Mouse (Mus musculus): ENCODE results near the gene Zbtb2.

Zbtb2 gene

DNA sequence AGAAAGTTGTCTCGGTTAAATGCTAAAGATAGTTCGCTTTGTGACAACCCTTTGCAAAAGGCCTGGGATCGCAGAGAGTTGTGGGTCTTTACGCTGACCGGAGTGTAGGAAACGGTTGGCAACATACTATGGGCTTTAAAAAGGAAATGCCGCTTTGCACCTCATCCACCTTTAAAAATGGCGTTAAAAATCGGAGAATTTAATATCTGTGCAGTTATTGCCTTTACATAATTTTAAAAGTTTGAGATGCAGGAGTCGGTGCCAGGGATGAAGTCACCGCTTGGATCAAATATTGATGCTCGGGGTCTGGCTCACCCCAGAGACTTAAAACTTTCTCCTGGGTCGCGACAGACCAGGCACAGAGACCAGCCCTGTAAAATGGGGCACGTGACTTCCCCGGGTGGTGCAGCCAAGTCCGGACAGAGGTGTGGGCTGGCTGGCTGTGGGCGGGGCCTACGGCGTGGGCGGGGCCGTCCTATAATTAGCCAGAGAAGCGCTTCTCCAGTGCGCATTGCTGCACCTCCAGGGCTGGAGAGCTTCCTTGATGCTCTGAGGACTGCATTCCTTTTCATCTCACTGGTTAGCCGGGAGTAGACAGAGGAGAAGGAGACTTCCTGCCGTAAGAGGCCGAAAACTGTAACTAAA, 53.7 kb downstream of the Zbtb2 start:
- in situ Hi-C loops (cut with MboI) = loop anchor here (10.0 kb wide), 1 partner anchor 339 kb away; no protein-coding TSS in a partner anchor

GRCm38 (mm10) chr10:4333319-4333718, 54.6 kb downstream of the Zbtb2 start:
- in situ Hi-C loops (cut with MboI) = loop anchor here (10.0 kb wide), 1 partner anchor 339 kb away; no protein-coding TSS in a partner anchor

GRCm38 (mm10) chr10:4332228-4332979, 55.5 kb downstream of the Zbtb2 start:
- in situ Hi-C loops (cut with MboI) = loop anchor here (10.0 kb wide), 1 partner anchor 338 kb away; no protein-coding TSS in a partner anchor

- in situ Hi-C loops (cut with MboI) = no loop called here
These were observed 60.2 kb downstream of the Zbtb2 start for GRCm38 (mm10) chr10:4327716-4328115.

- in situ Hi-C loops (cut with MboI) = no loop called here
These were observed 62.3 kb downstream of the Zbtb2 start for GRCm38 (mm10) chr10:4325562-4325961.

DNA sequence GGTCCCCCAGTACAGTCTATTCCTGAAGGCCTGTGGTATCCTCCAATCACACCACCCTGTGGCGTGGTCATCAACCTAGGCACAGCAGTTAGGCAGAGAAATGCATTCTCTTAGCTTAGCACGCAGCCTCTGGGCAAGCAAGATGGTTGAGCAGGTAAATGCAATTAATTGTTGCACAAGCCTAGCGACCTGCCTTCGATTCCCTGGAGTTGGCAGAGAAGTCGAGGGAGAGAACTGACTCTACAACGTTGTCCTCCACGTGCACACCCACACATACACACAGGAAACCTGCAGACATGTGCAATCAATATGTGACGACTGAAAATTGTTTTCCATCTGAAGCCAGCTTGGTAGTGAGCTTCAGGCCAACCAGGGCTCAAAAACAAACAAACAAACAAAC, 64.0 kb downstream of the Zbtb2 start:
- in situ Hi-C loops (cut with MboI) = no loop called here

Data from mature B cell (primary cell).